Mouse (Mus musculus): Measurements from ENCODE around the gene Gm48551.
A peak's percentile ranks its signal among the peaks of the same experiment; 100 is the strongest.

- TF ChIP-seq CTCF (IDR thresholded peaks at IDR 0.05; ENCODE audit: low read depth) (peak; percentile 97), EP300 (optimal IDR thresholded peaks at IDR 0.05) (no peak)
These were observed 10.9 kb downstream of the Gm48551 start for GRCm38 (mm10) chr10:81395127-81395526.
